Mouse (Mus musculus) myocyte (in vitro differentiated cells): ENCODE measurements around the gene Igtp. TPM values are rescaled to one million over a fixed set of nuclear protein-coding genes. Genes with fewer than 3 reads are reported as not detected.

Source experiments
- H3K27me3 ChIP-seq: one replicate; pipeline ENCODE4 v1.6.1; 2011; ENCODE audit not compliant: control insufficient read depth, insufficient read depth, insufficient read length
- H3K36me3 ChIP-seq: one replicate; pipeline ENCODE4 v1.6.1; 2011; ENCODE audit not compliant: control insufficient read depth, insufficient read depth
- H3K4me2 ChIP-seq: one replicate; pipeline ENCODE4 v1.6.1; 2011; ENCODE audit warnings: low read depth, control low read depth
- H3K4me3 ChIP-seq: one replicate; pipeline ENCODE4 v1.5.1; 2011; ENCODE audit warnings: mild to moderate bottlenecking, control low read depth, moderate library complexity
- H3K79me2 ChIP-seq: one replicate; pipeline ENCODE4 v1.6.1; 2011; ENCODE audit not compliant: control insufficient read depth, insufficient read depth
- H3ac ChIP-seq: one replicate; pipeline ENCODE4 v1.6.1; 2011; ENCODE audit not compliant: control insufficient read depth, insufficient read length
- CEBPB ChIP-seq: IDR thresholded peaks from 2 replicates; pipeline ENCODE4 v1.6.1; 2011; ENCODE audit warnings: mild to moderate bottlenecking, moderate library complexity; ENCODE audit not compliant: poor library complexity, insufficient read depth, severe bottlenecking
- E2F4 ChIP-seq: IDR thresholded peaks from one replicate; pipeline ENCODE4 v1.6.1; 2011; ENCODE audit warnings: mild to moderate bottlenecking, control low read depth, moderate library complexity; ENCODE audit not compliant: insufficient read depth
- MAX ChIP-seq: IDR thresholded peaks from one replicate; pipeline ENCODE4 v1.6.1; 2011; ENCODE audit warnings: low read depth, mild to moderate bottlenecking, control low read depth
- MYOD1 ChIP-seq, 3 experiments: IDR thresholded peaks; one replicate each; pipeline ENCODE4 v1.6.1; 2011; ENCODE audit warnings: control low read depth in 2 of 3, low read depth in 2 of 3, mild to moderate bottlenecking in 2 of 3, moderate library complexity in 1 of 3; ENCODE audit not compliant: insufficient read length in 2 of 3, control insufficient read depth in 1 of 3
- MYOG ChIP-seq, 3 experiments: IDR thresholded peaks; one replicate each; pipeline ENCODE4 v1.6.1; 2011; ENCODE audit warnings: control low read depth in 2 of 3, low read depth in 2 of 3, mild to moderate bottlenecking in 2 of 3; ENCODE audit not compliant: insufficient read length in 2 of 3, control insufficient read depth in 1 of 3, insufficient read depth in 1 of 3
- POLR2A ChIP-seq: IDR thresholded peaks from one replicate; pipeline ENCODE4 v1.6.1; 2011; ENCODE audit warnings: low read depth, mild to moderate bottlenecking, control low read depth, moderate library complexity; ENCODE audit not compliant: insufficient read length
- POLR2AphosphoS2 ChIP-seq: IDR thresholded peaks from one replicate; pipeline ENCODE4 v1.6.1; 2011; ENCODE audit warnings: low read depth, control low read depth; ENCODE audit not compliant: insufficient read length
- REST ChIP-seq: IDR thresholded peaks from one replicate; pipeline ENCODE4 v1.6.1; 2011; ENCODE audit warnings: mild to moderate bottlenecking, control low read depth, moderate library complexity; ENCODE audit not compliant: insufficient read depth, insufficient read length
- SRF ChIP-seq: IDR thresholded peaks from one replicate; pipeline ENCODE4 v1.6.1; 2011; ENCODE audit warnings: low read depth; ENCODE audit not compliant: control insufficient read depth, insufficient read length
- TCF12 ChIP-seq: IDR thresholded peaks from one replicate; pipeline ENCODE4 v1.6.1; 2011; ENCODE audit warnings: mild to moderate bottlenecking, control low read depth; ENCODE audit not compliant: poor library complexity, insufficient read depth, severe bottlenecking
- TCF3 ChIP-seq: IDR thresholded peaks from one replicate; pipeline ENCODE4 v1.6.1; 2011; ENCODE audit warnings: low read depth, control low read depth; ENCODE audit not compliant: insufficient read length
- USF1 ChIP-seq: IDR thresholded peaks from one replicate; pipeline ENCODE4 v1.6.1; 2011; ENCODE audit warnings: low read depth, mild to moderate bottlenecking, control low read depth, moderate library complexity
- polyA plus RNA-seq: library from polyadenylated mRNA; unstranded; fragments of >200 nt; fragmentation: generic; extraction: Trizol; gene quantifications from one replicate; pipeline ENCODE4 v1.2.1, GENCODE M21; 2012; ENCODE audit warnings: missing spikeins

Gene Igtp
- polyA plus RNA-seq, 1 experiment, result 3.7 TPM

GRCm38 (mm10) chr11:58198663-58199062, 693 bp upstream of the Igtp start:
- Histone ChIP-seq H3K4me3 (peak overlapping the region; percentile 39), H3ac (no peak overlapping the region), H3K79me2 (no peaks in the 10 kb centered on the region), H3K27me3 (peaks cover 5% of the 10 kb centered on the region), H3K4me2 (peak overlapping the region; percentile 96), H3K36me3 (no peaks in the 10 kb centered on the region)
- no peak for TF ChIP-seq MYOD1 (IDR thresholded peaks at IDR 0.05; ENCODE audit: control insufficient read depth in 1 of 3, insufficient read length in 2 of 3, low read depth in 2 of 3)
- no peak for TF ChIP-seq CEBPB
- no peak for TF ChIP-seq SRF
- TF ChIP-seq MAX, result no peak
- no peak for TF ChIP-seq E2F4
- TF ChIP-seq TCF12, result no peak
- TF ChIP-seq MYOG (IDR thresholded peaks at IDR 0.05; ENCODE audit: control insufficient read depth in 1 of 3, insufficient read depth in 1 of 3, insufficient read length in 2 of 3, low read depth in 2 of 3), result no peak
- no peak for TF ChIP-seq TCF3
- no peak for TF ChIP-seq POLR2A
- TF ChIP-seq REST, result no peak
- TF ChIP-seq POLR2AphosphoS2, result no peak
- no peak for TF ChIP-seq USF1

- Histone ChIP-seq H3K27me3 (peaks cover 5% of the 10 kb centered on the region), H3K4me2 (no peak overlapping the region), H3K79me2 (no peaks in the 10 kb centered on the region), H3K36me3 (no peaks in the 10 kb centered on the region), H3K4me3 (peak overlapping the region; percentile 39), H3ac (no peak overlapping the region)
- TF ChIP-seq POLR2AphosphoS2, result no peak
- TF ChIP-seq MAX, result no peak
- TF ChIP-seq MYOD1 (IDR thresholded peaks at IDR 0.05; ENCODE audit: control insufficient read depth in 1 of 3, insufficient read length in 2 of 3, low read depth in 2 of 3), result no peak
- TF ChIP-seq TCF12, result no peak
- no peak for TF ChIP-seq CEBPB
- no peak for TF ChIP-seq TCF3
These were observed 870 bp downstream of the Igtp start for GRCm38 (mm10) chr11:58200226-58200625.

- no peaks in the 10 kb centered on the region for H3K79me2 ChIP-seq
- H3K27me3 ChIP-seq, result peaks cover 5% of the 10 kb centered on the region
- H3K4me3 ChIP-seq, result no peak overlapping the region
- no peaks in the 10 kb centered on the region for H3K36me3 ChIP-seq
- H3ac ChIP-seq, result no peak overlapping the region
- TF ChIP-seq MYOG (IDR thresholded peaks at IDR 0.05; ENCODE audit: control insufficient read depth in 1 of 3, insufficient read depth in 1 of 3, insufficient read length in 2 of 3, low read depth in 2 of 3) (peak; percentile 52 to 88 (median 68)), E2F4 (no peak), MYOD1 (IDR thresholded peaks at IDR 0.05; ENCODE audit: control insufficient read depth in 1 of 3, insufficient read length in 2 of 3, low read depth in 2 of 3) (peak in 2 of 3 experiments; percentile 38 to 57)
- H3K4me2 ChIP-seq, result peak overlapping the region; percentile 50
These were observed 1.7 kb downstream of the Igtp start for GRCm38 (mm10) chr11:58201052-58201451.

GRCm38 (mm10) chr11:58210321-58210886, 11.0 kb downstream of the Igtp start:
- H3K4me3 ChIP-seq, result no peak overlapping the region
- no peaks in the 10 kb centered on the region for H3K36me3 ChIP-seq
- no peaks in the 10 kb centered on the region for H3K27me3 ChIP-seq
- TF ChIP-seq USF1 (no peak), TCF3 (no peak), MAX (no peak), POLR2AphosphoS2 (no peak), MYOD1 (IDR thresholded peaks at IDR 0.05; ENCODE audit: control insufficient read depth in 1 of 3, insufficient read length in 2 of 3, low read depth in 2 of 3) (no peak), REST (no peak), E2F4 (no peak)
- H3K79me2 ChIP-seq, result no peaks in the 10 kb centered on the region
- H3ac ChIP-seq, result no peak overlapping the region
- H3K4me2 ChIP-seq, result peak overlapping the region; percentile 58

GRCm38 (mm10) chr11:58211062-58211681, 11.8 kb downstream of the Igtp start:
- peak overlapping the region; percentile 58 for H3K4me2 ChIP-seq
- no peak overlapping the region for H3K4me3 ChIP-seq
- TF ChIP-seq SRF (no peak), E2F4 (no peak), USF1 (peak; percentile 79), TCF12 (peak; percentile 63), MAX (no peak), CEBPB (no peak), MYOG (IDR thresholded peaks at IDR 0.05; ENCODE audit: control insufficient read depth in 1 of 3, insufficient read depth in 1 of 3, insufficient read length in 2 of 3, low read depth in 2 of 3) (peak in 2 of 3 experiments; percentile 87 to 90), POLR2AphosphoS2 (no peak), POLR2A (no peak), REST (no peak), MYOD1 (IDR thresholded peaks at IDR 0.05; ENCODE audit: control insufficient read depth in 1 of 3, insufficient read length in 2 of 3, low read depth in 2 of 3) (peak; percentile 33 to 85 (median 55)), TCF3 (peak; percentile 63)

More at GRCm38 (mm10) chr11:58211062-58211681, 11.8 kb downstream of the Igtp start:
- Histone ChIP-seq H3ac (no peak overlapping the region), H3K79me2 (no peaks in the 10 kb centered on the region), H3K36me3 (no peaks in the 10 kb centered on the region), H3K27me3 (no peaks in the 10 kb centered on the region)
